Mouse (Mus musculus) midbrain, embryonic 10.5 days (tissue): ENCODE results near the gene Arhgap24. TPM values are rescaled to one million over a fixed set of nuclear protein-coding genes. Genes with fewer than 3 reads are reported as not detected.

Experiments used
- DNase-seq: peaks from one replicate; pipeline ENCODE4 v3.0.0-alpha.2; 2017; ENCODE audit warnings: low spot score
- H3K27ac ChIP-seq: fragments of 300-500 bp; sonication (generic); replicated peaks from 2 replicates; pipeline ENCODE4 v1.5.1; 2016; ENCODE audit warnings: mild to moderate bottlenecking
- H3K27me3 ChIP-seq: fragments of 300-500 bp; sonication (generic); 2 replicates; pipeline ENCODE4 v1.6.1; 2016; ENCODE audit warnings: low read depth, mild to moderate bottlenecking; ENCODE audit not compliant: poor library complexity, severe bottlenecking
- H3K36me3 ChIP-seq: fragments of 300-500 bp; sonication (generic); 2 replicates; pipeline ENCODE4 v1.6.1; 2016; ENCODE audit warnings: mild to moderate bottlenecking, moderate library complexity
- H3K4me1 ChIP-seq: fragments of 300-500 bp; sonication (generic); 2 replicates; pipeline ENCODE4 v1.6.1; 2016
- H3K4me3 ChIP-seq: fragments of 300-500 bp; sonication (generic); 2 replicates; pipeline ENCODE4 v1.5.1; 2016; ENCODE audit warnings: mild to moderate bottlenecking, moderate library complexity
- H3K9me3 ChIP-seq: fragments of 300-500 bp; sonication (generic); replicated peaks from 2 replicates; pipeline ENCODE4 v1.6.1; 2016; ENCODE audit warnings: mild to moderate bottlenecking
- WGBS: fragments of 180-500 bp; shearing (Covaris S2); methylation state at CpG from one replicate; pipeline ENCODE4 v1.1.7; 2016; 5-methylcytosine and 5-hydroxymethylcytosine counted together
- polyA plus RNA-seq: library from polyadenylated mRNA; unstranded; fragments of >200 nt; fragmentation: Nextera tagmentation; extraction: Ambion mirVana; gene quantifications from 2 replicates; pipeline ENCODE4 v1.2.1, GENCODE M21; 2016

Gene Arhgap24
- polyA plus RNA-seq, 1 experiment from 2014 or later = 3.5 TPM

- H3K36me3 ChIP-seq = no peaks in the 10 kb centered on the region
- H3K27me3 ChIP-seq = no peaks in the 10 kb centered on the region
- DNase-seq = no peak
- no peak overlapping the region for H3K27ac ChIP-seq
- WGBS = 53% methylated on average over 2 of the region's 2 CpGs
- H3K9me3 ChIP-seq = no peaks in the 10 kb centered on the region
- H3K4me1 ChIP-seq = no peaks in the 10 kb centered on the region
- no peak overlapping the region for H3K4me3 ChIP-seq
Measured at GRCm38 (mm10) chr5:102705170-102705569, 224.0 kb downstream of the Arhgap24 start.

DNA sequence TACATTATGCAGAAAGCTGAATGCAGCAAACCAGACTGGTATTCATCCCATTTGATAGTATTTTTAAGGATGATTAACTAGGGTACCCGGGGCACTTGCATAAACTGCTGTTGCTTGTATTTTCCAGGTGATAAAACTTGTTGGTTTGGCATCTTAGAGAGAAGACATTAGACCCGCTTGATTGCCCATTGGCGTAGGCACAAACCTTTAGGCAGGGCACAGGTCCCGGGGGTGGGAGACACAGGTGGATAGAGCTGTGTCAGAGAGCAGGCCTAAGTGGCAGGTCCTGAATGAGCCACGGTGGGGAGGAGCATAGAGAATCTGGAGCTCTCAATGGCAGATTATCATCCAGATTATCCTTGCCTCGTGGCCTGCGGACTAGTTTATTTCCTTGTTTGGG is 229.1 kb downstream of the Arhgap24 start:
- DNase-seq = no peak
- no peak overlapping the region for H3K27ac ChIP-seq
- H3K4me1 ChIP-seq = no peaks in the 10 kb centered on the region
- H3K36me3 ChIP-seq = no peaks in the 10 kb centered on the region
- H3K9me3 ChIP-seq = no peaks in the 10 kb centered on the region
- 92% methylated on average over 7 of the region's 7 CpGs for WGBS
- H3K4me3 ChIP-seq = no peak overlapping the region
- H3K27me3 ChIP-seq = no peaks in the 10 kb centered on the region

DNA sequence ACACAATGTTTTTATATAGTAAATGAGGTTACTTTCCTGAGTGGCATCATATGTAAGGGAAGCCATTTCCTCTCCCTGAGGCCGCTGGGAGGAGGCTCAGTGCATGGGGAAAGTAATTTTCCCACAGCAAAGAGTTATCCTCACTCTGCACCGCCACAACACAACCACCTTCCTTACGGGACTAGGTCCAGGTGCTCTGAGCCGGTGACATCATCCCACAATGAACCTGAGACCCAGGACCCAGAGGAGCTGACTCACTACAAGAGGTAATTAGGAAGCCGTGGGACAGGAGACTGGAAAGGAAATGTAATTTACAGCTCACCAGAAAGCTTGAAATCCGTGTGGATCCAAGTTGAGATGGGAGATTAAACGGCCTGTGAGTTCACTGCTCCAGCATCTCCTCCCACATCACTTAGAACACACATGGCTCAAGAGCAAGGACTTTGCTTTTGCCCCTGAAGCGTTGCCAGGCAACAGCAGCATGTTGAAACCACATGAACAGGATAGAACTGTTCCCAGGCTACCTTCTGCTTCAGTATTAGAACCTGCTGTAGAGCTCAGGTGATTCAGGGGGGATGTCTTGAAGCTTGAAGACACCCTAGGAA is 238.3 kb downstream of the Arhgap24 start:
- no peaks in the 10 kb centered on the region for H3K9me3 ChIP-seq
- 76% methylated on average over 8 of the region's 8 CpGs for WGBS
- H3K27ac ChIP-seq = no peak overlapping the region
- no peaks in the 10 kb centered on the region for H3K36me3 ChIP-seq
- H3K4me1 ChIP-seq = no peaks in the 10 kb centered on the region
- no peak overlapping the region for H3K4me3 ChIP-seq
- DNase-seq = no peak
- H3K27me3 ChIP-seq = no peaks in the 10 kb centered on the region

GRCm38 (mm10) chr5:102723558-102723957 is 242.4 kb downstream of the Arhgap24 start:
- H3K4me1 ChIP-seq = no peaks in the 10 kb centered on the region
- no peaks in the 10 kb centered on the region for H3K36me3 ChIP-seq
- H3K27ac ChIP-seq = no peak overlapping the region
- WGBS = 90% methylated on average over 3 of the region's 3 CpGs
- no peak for DNase-seq
- H3K4me3 ChIP-seq = no peak overlapping the region
- H3K9me3 ChIP-seq = no peaks in the 10 kb centered on the region
- no peaks in the 10 kb centered on the region for H3K27me3 ChIP-seq

DNA sequence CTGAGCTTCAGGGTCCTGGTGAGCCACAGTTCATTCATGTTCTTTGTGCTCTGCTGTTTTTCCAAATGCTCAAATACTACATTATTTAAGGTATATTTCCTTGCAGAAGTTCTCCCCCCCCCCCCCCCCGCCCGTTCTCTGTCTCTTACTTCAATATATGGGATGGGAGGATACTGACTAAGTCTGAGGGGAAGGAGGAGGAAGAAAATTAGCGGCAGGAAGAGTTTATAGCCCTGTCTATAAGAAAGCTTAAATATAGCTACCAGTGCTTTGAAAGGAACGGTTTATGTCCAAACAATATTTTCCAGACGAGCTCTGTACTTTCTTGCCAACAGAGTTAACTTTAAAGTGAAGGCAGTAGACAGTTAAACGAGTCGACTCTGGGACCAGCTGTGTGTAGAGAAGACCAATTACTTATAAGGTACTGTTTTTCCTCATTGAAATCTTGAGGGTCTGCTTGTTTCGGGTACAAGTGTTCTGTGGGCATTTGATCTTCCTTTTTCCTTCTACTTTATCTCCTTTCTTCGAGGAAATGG is 243.7 kb downstream of the Arhgap24 start:
- Histone ChIP-seq H3K4me1 (no peaks in the 10 kb centered on the region), H3K9me3 (no peaks in the 10 kb centered on the region), H3K4me3 (no peak overlapping the region), H3K36me3 (no peaks in the 10 kb centered on the region), H3K27ac (no peak overlapping the region), H3K27me3 (no peaks in the 10 kb centered on the region)
- WGBS = 65% methylated on average over 9 of the region's 9 CpGs
- no peak for DNase-seq

GRCm38 (mm10) chr5:102725365-102725764 is 244.2 kb downstream of the Arhgap24 start:
- Histone ChIP-seq H3K9me3 (no peaks in the 10 kb centered on the region), H3K27me3 (no peaks in the 10 kb centered on the region), H3K4me1 (no peaks in the 10 kb centered on the region), H3K36me3 (no peaks in the 10 kb centered on the region), H3K27ac (no peak overlapping the region), H3K4me3 (no peak overlapping the region)
- 95% methylated on average over 6 of the region's 6 CpGs for WGBS
- DNase-seq = no peak

DNA sequence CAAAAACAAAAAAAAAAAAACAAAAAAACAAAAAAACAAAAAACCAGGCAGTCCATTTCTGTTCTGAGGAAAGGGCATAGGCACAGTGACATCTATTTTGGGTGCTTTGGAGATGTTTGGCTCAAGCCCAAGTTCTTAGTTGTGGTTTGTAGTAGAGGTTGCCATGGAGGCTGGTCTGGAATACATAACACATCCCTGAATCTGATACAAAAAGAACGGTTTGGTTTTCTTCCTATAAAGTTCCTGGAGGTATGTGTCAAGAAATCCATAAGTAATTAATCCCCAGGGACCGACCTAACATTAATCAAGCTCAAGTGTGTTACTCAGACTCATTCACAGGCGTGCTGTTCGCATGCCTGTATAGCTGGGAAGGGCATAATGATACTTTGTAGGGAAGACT is 245.8 kb downstream of the Arhgap24 start:
- H3K4me1 ChIP-seq = no peaks in the 10 kb centered on the region
- H3K27me3 ChIP-seq = no peaks in the 10 kb centered on the region
- DNase-seq = no peak
- no peaks in the 10 kb centered on the region for H3K36me3 ChIP-seq
- 90% methylated on average over 4 of the region's 4 CpGs for WGBS
- no peaks in the 10 kb centered on the region for H3K9me3 ChIP-seq
- no peak overlapping the region for H3K4me3 ChIP-seq
- no peak overlapping the region for H3K27ac ChIP-seq

DNA sequence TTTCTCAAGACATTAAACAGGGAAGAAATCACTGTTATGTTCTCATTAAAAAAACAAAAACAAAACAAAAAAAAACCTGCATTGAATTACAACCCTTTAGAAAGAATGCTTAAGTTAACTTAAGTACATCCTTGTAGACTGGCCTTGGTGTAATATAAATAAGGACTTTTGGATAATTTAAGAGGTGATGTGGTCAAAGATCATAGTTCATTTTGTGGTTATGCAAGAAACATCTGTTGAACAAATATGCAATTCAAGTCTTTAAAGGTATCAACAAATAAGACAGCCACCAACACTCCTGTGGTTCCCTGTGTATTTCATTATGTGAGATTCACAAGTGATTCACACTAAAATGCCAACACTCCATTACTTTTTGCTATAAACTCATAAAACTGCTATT is 247.3 kb downstream of the Arhgap24 start:
- no peaks in the 10 kb centered on the region for H3K9me3 ChIP-seq
- no peak overlapping the region for H3K27ac ChIP-seq
- no peak overlapping the region for H3K4me3 ChIP-seq
- no peaks in the 10 kb centered on the region for H3K4me1 ChIP-seq
- H3K27me3 ChIP-seq = no peaks in the 10 kb centered on the region
- DNase-seq = no peak
- no peaks in the 10 kb centered on the region for H3K36me3 ChIP-seq

DNA sequence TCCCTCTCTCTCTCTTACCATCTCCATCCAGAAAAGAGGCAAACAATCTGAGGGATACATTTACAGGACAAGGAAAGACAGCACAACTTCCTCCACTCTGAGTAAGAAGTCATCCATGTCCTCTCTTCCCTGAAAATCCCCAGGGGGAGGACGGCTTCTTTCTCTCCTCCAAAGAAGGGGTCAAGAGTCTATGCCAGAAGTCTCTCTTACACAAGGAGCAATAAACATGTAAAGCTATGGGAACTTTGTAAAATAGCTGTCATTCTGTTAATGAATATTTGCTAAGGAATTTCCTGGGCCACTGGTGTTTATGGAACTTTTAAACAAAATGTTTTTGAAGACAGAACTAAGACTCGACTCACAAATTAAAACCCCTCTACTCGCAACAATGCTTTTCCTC is 248.3 kb downstream of the Arhgap24 start:
- no peaks in the 10 kb centered on the region for H3K4me1 ChIP-seq
- no peaks in the 10 kb centered on the region for H3K36me3 ChIP-seq
- 79% methylated on average over 3 of the region's 3 CpGs for WGBS
- H3K27me3 ChIP-seq = no peaks in the 10 kb centered on the region
- no peaks in the 10 kb centered on the region for H3K9me3 ChIP-seq
- DNase-seq = no peak
- no peak overlapping the region for H3K27ac ChIP-seq
- H3K4me3 ChIP-seq = no peak overlapping the region

DNA sequence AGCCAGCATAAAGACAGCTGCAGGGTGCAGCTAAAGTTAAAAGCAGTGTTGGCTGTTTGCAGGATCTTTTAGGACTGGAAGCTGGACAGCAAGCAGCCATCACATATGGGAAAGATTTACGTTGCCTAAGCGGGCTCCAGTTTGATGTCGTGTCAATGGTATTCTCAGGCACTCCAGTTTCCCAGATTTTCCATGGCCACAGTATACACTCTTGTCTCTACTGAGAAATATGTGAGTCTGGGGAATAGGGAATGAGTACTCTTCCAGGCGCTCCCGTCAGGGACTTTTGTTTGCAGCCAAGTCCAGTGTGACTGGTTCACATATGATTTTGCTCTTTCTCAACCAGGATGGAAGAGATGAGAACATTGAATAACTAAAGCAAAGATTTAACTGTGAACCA is 254.9 kb downstream of the Arhgap24 start:
- DNase-seq = no peak
- Histone ChIP-seq H3K36me3 (no peaks in the 10 kb centered on the region), H3K4me3 (no peak overlapping the region), H3K9me3 (no peaks in the 10 kb centered on the region), H3K27me3 (no peaks in the 10 kb centered on the region), H3K27ac (no peak overlapping the region), H3K4me1 (no peaks in the 10 kb centered on the region)
- WGBS = 82% methylated on average over 5 of the region's 5 CpGs

GRCm38 (mm10) chr5:102742554-102743255 is 261.5 kb downstream of the Arhgap24 start:
- no peaks in the 10 kb centered on the region for H3K27me3 ChIP-seq
- no peak for DNase-seq
- H3K9me3 ChIP-seq = no peaks in the 10 kb centered on the region
- WGBS = 78% methylated on average over 5 of the region's 5 CpGs
- H3K4me3 ChIP-seq = no peak overlapping the region
- H3K36me3 ChIP-seq = no peaks in the 10 kb centered on the region
- H3K4me1 ChIP-seq = no peaks in the 10 kb centered on the region
- no peak overlapping the region for H3K27ac ChIP-seq

- Histone ChIP-seq H3K36me3 (no peaks in the 10 kb centered on the region), H3K4me1 (no peaks in the 10 kb centered on the region), H3K27ac (no peak overlapping the region), H3K9me3 (no peaks in the 10 kb centered on the region), H3K27me3 (no peaks in the 10 kb centered on the region), H3K4me3 (no peak overlapping the region)
- no peak for DNase-seq
- 93% methylated on average over 3 of the region's 3 CpGs for WGBS
Measured at GRCm38 (mm10) chr5:102743436-102743835, 262.2 kb downstream of the Arhgap24 start.

DNA sequence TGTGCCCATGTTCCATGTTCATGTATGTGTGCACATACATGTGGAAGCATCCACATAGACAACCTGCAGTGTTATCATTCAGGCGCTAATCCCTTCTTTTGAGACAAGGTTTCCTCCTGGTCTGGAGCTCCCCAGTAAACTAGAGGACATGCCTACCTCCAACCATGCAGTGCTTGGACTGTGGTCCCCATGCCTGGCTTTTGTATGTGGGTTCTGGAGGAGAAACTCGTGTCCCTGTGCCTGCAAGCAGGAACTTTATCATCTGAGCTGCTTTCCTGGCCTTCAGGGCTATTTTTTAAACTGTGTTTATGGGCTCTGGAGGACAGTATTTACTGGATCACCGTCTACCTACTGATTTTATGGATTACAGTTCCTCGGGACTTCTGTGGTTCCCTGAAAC is 262.9 kb downstream of the Arhgap24 start:
- no peak overlapping the region for H3K4me3 ChIP-seq
- no peaks in the 10 kb centered on the region for H3K36me3 ChIP-seq
- H3K27ac ChIP-seq = no peak overlapping the region
- no peaks in the 10 kb centered on the region for H3K9me3 ChIP-seq
- 87% methylated on average over 4 of the region's 4 CpGs for WGBS
- DNase-seq = no peak
- no peaks in the 10 kb centered on the region for H3K27me3 ChIP-seq
- H3K4me1 ChIP-seq = 0 out of 2 replicates have a peak, but pooled peaks cover 2% of the 10 kb centered on the region
